Mouse (Mus musculus) testis, adult 10 weeks (tissue): ENCODE results near the gene Trarg1. TPM values are rescaled to one million over a fixed set of nuclear protein-coding genes. Genes with fewer than 3 reads are reported as not detected.

ENCODE experiments used
- polyA plus RNA-seq: library from polyadenylated mRNA; stranded (reverse); fragments of 350-450 nt; fragmentation: Illumina TruSeq; extraction: RNeasy Lipid Tissue Mini Kit (QIAGEN cat#74804); gene quantifications from one replicate; pipeline ENCODE4 v1.2.3, GENCODE M21; 2014; ENCODE audit warnings: low read depth, low replicate concordance

The Trarg1 gene
- polyA plus RNA-seq = not detected

DNA sequence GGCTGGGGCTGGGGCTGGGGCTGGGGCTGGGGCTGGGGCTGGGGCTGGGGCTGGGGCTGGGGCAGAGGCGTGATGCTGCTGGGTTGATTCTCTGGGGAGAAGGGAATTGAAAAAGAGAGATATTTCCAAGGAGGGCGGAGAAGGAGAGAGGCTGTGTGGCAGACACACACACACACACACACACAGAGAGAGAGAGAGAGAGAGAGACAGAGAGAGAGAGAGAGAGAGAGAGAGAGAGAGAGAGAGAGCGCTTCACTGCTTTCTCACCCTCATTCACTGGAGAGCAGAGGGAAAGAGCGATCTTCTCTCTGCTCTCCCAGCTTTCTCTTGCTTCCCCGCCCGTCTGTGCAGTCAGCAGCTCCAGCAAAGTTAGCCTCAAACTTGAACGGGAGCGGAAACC is at the start of gene Trarg1:
Gene Trarg1, plus strand, starts transcription at position 301 of the 400 bp plus-strand sequence.

DNA sequence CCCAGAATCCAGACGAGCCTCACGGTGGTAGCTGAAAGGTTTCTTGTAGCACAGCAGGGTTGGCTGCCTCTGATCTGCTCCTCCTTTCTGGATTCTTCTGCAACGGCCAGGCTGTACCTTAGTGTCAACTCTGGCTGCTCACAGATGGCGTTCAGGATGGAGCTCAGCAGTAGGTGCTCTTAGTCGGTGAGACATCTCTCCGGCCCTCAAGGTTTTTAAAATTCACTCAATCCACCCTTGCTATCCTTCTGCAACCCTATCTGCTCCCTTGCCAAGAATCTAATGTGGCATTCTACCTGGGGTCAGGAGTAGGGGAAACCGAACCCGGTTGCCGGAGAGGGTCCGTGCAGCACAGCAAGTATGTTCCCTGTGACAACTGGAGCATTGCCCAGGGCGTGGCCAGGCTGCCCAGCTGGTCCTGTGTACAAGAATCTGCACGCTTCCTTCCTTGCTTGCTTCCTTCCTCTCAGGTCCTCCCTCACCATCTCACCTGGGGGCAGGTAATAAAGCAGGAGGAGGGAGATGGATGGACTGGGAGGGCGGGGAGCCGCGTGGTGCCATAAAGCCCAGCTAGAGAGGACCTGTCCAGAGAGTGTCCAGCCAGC is 7.6 kb upstream of the Trarg1 start, which contains the start of gene Bhlha9:
Gene Bhlha9, plus strand, starts transcription at position 600 of the 605 bp plus-strand sequence.

Other genes with a start within 250 kb of the Trarg1 start
- gene Abr, start 57.5 kb upstream of the Trarg1 start, polyA plus RNA-seq = 3.2 TPM
- gene Bhlha9, start 7.3 kb upstream of the Trarg1 start, polyA plus RNA-seq = not detected
- gene Gosr1, start 83.8 kb downstream of the Trarg1 start, polyA plus RNA-seq = 36.0 TPM
- 28.7 TPM for gene Cpd, start 167.2 kb downstream of the Trarg1 start, polyA plus RNA-seq
- not detected for gene Tmigd1, start 222.4 kb downstream of the Trarg1 start, polyA plus RNA-seq
- gene Blmh, start 245.0 kb downstream of the Trarg1 start, polyA plus RNA-seq = 52.9 TPM